Mouse (Mus musculus): ENCODE results near the gene Cxcl5.
"Not testable (repeated sequence)": the region's sequence is repeated elsewhere in the genome, so short reads cannot be mapped to it uniquely, and the experiment has no call there.

Gene Cxcl5

DNA sequence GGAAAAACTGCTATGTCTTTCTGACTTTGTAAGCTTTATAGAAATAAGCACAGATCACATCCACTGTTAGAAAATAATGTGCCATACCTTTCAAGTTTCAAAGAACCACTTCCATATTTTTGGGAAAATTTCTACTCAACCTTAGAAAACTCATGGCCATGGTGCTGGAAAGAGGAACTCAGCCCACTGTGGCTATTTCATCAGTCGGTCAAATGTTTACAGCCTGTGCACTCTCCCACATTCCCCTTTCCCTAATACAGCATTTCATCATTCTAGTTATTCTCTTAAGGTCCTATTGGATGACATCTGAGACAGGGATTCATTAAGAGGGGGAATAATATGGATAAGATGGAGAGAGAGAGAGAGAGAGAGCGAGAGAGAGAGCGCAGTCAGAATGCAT lies 24.5 kb downstream of the Cxcl5 start:
- in situ Hi-C loops (cut with MboI, MseI), result no loop called here

GRCm38 (mm10) chr5:90785659-90786588 lies 26.8 kb downstream of the Cxcl5 start, which contains the start of gene Cxcl3:
Gene Cxcl3, plus strand, starts transcription at chr5:90786103.
- in situ Hi-C loops (cut with MboI, MseI), result loop anchor here (5.0 kb wide), 1 partner anchor 129 kb away; no protein-coding TSS in a partner anchor

- in situ Hi-C loops (cut with MboI, MseI), result loop anchor here (5.0 kb wide), 1 partner anchor 131 kb away; no protein-coding TSS in a partner anchor
Observed at GRCm38 (mm10) chr5:90788114-90788513, 29.0 kb downstream of the Cxcl5 start.

DNA sequence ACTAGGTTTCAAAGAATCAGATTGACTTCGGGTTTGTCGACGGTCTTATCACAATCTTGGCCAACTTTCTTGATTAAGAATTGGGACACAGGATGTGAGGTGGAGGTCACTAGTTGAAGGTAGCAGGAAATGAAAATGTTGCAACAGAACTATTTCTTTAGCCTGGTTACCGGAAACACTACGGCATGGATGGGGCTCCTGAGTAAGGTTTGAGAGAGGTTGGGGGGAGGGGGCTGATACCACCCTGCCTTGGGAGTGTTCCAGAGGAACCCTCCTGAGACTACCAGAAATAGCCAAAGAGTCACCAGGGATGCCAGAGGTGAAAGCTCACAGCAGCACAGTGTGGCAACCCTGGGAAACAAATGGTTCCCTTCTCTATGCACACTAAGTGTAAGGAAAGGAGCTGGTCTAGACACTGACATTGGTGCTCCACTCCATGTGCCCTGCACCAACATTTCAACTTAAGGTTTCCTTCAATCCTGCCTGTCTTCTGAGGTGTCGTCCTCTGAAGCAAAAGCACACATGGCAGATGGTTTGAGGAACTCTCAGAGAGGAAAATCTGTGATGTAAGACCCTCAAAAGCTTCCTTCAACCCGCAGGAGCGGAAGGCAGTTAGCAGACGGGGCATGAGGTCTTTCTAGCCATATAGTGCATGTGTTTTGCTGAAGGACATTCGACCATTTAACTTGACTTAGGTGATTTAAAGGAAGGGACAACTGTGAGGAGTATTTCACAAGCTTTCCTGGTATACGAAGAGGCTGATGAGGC lies 30.3 kb downstream of the Cxcl5 start:
- in situ Hi-C loops (cut with MboI, MseI), result loop anchor here (5.0 kb wide), 1 partner anchor 132 kb away; no protein-coding TSS in a partner anchor

GRCm38 (mm10) chr5:90790074-90790502 lies 30.9 kb downstream of the Cxcl5 start:
- in situ Hi-C loops (cut with MboI, MseI), result no loop called here

DNA sequence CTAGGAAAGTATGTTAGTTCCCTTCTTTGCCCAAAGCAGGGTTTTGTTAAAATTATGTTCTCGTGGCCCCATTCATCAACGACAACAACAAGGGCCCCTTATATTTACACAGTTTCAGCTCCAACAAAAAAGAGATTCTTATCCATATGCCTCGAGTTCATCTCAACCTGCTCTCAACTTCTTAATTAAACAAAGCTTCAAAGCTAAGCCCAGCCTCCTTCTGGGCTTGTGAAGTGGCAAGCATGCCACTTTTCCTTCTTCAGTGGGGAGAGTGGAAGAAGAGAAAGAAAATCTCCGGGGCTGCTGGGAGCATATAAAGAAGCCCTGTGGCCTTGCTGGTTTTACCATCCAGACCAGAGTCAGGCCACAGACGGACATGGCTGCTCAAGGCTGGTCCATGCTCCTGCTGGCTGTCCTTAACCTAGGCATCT lies 35.0 kb downstream of the Cxcl5 start, which contains the start of gene Cxcl15:
Gene Cxcl15, plus strand, starts transcription at position 340 of the 431 bp plus-strand sequence.
- in situ Hi-C loops (cut with MboI, MseI), result no loop called here

- in situ Hi-C loops (cut with MboI, MseI), result not testable (repeated sequence)
Observed at GRCm38 (mm10) chr5:90795392-90795791, 36.2 kb downstream of the Cxcl5 start.

DNA sequence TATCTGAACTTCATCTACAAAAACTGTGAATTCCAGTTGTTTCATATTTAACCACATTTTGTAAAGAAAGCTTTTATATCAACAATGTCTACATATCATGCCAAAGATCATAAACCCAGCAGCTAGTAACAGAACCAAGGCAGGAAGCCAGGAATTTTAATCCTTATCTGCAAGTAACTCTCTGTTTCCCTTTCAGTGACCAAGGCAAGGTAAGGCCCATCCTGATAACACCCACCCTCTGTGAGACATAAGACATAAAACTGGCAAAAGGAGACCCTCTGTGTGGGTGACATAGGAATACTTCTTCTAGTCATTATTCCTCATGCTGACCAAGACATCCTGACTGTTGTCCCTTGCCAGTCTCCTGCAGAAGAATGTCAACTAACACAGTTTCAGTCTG lies 45.4 kb downstream of the Cxcl5 start:
- in situ Hi-C loops (cut with MboI, MseI), result loop anchor here (5.0 to 25.0 kb wide), 3 partner anchors 38 to 767 kb away; no protein-coding TSS in a partner anchor

- in situ Hi-C loops (cut with MboI, MseI), result loop anchor here (25.0 kb wide), 1 partner anchor 769 kb away; no protein-coding TSS in a partner anchor
Observed at GRCm38 (mm10) chr5:90806050-90806449, 46.9 kb downstream of the Cxcl5 start.

DNA sequence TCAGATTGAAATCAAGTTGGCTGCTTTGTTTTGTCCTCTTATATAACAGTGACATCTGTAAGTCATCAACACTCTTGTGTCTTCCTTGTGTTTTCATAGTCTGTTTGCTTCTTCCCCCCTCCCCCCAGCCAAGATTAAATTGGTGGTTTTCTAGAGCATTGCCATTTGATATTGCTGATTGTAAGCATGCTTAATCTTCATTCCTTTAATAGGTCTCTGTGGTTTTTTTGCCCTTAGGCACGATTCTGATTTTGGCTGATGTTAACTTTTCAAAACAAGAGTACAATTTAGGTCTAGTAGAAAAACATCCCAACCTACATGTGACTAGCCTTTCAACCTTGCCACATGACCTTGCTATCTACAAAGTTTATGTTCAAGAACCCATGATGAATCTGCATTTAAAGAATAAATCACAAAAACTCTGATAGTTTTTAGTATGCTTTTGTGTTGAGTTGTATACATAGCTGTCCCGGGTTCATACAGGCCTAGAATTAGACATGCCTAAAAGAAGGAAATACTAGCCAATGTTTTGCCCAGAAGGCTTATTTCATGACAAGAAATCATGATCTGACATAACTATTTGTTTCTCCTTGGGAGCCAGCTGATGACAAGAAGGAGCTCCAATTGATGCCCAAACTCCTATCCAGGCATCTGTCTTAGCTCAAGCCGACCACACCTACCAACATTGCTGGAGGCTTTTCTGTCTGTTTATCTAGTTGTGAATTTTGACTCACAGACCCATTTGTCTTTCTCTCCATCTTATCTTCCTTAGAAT lies 48.2 kb downstream of the Cxcl5 start:
- in situ Hi-C loops (cut with MboI, MseI), result loop anchor here (25.0 kb wide), 1 partner anchor 770 kb away; no protein-coding TSS in a partner anchor
